8 mouse cellular contexts compared by ENCODE assay signal in genomic region chr15:100039001-100039701, GRCm38 (mm10). TPM values are rescaled to one million over a fixed set of nuclear protein-coding genes. Genes with fewer than 3 reads are reported as not detected.
DNase-seq lines count a peak whose midpoint lies in the region; ATAC-seq and TF ChIP-seq lines count a peak whose summit lies in the region.

No protein-coding gene starts in this region.

- H3K4me1 ChIP-seq in MEL (ENCODE audit: control insufficient read depth in 1 of 2, insufficient read depth in 2 of 2, low read length in 2 of 2): peaks cover 7 to 22% of the 10 kb centered on the region in 2 experiments
- peaks cover 7% of the 10 kb centered on the region for H3K4me1 ChIP-seq in brown adipose tissue, adult 24 weeks (ENCODE audit: control insufficient read depth, insufficient read depth, insufficient read length, low read length)
- peaks cover 12% of the 10 kb centered on the region for H3K4me1 ChIP-seq in forebrain, embryonic 11.5 days (replicated peaks; ENCODE audit: control insufficient read depth, insufficient read depth, low read length)

- H3K4me2 ChIP-seq in forebrain, embryonic 11.5 days (ENCODE audit: low read depth, low read length, severe bottlenecking): peak overlapping the region; percentile 74

- no peak for TF ChIP-seq RAD21 in MEL (IDR thresholded peaks at IDR 0.05; ENCODE audit: low read depth, low read length)

- no peaks in the 10 kb centered on the region for H3K9me3 ChIP-seq in MEL (replicated peaks; ENCODE audit: insufficient read depth, low read length)
- H3K9me3 ChIP-seq in forebrain, embryonic 11.5 days (ENCODE audit: control insufficient read depth, low read length): no peaks in the 10 kb centered on the region

- peaks cover 0 to 24% of the 10 kb centered on the region in 2 experiments; a peak in 2 of 4 replicates for H3K36me3 ChIP-seq in MEL (ENCODE audit: control insufficient read depth in 1 of 2, insufficient read depth in 2 of 2, low read length in 2 of 2)
- H3K36me3 ChIP-seq in forebrain, embryonic 11.5 days (ENCODE audit: control insufficient read depth, insufficient read depth, low read length): no peaks in the 10 kb centered on the region

- no peaks in the 10 kb centered on the region for H3K27me3 ChIP-seq in MEL (ENCODE audit: control insufficient read depth in 1 of 2, insufficient read depth in 2 of 2, low read length in 2 of 2)
- H3K27me3 ChIP-seq in forebrain, embryonic 11.5 days (ENCODE audit: control insufficient read depth, insufficient read depth, low read length): no peaks in the 10 kb centered on the region

- WGBS in forebrain, embryonic 11.5 days: under 1% methylated on average over 36 of the region's 36 CpGs

- no peak; a peak in 1 of 6 replicates for TF ChIP-seq CTCF in MEL (IDR thresholded peaks at IDR 0.05 in 2 of 3, conservative IDR thresholded peaks at IDR 0.05 in 1 of 3; ENCODE audit: control insufficient read depth in 1 of 3, insufficient read depth in 1 of 3, low read depth in 2 of 3, low read length in 3 of 3, poor library complexity in 1 of 3, severe bottlenecking in 1 of 3)

- peaks cover 26% of the 10 kb centered on the region for H3K79me2 ChIP-seq in MEL (ENCODE audit: control insufficient read depth, insufficient read depth, low read length, poor library complexity)

- H3K27ac ChIP-seq in MEL (ENCODE audit: control insufficient read depth, low read depth, low read length): peak overlapping the region; percentile 31
- peak overlapping the region; percentile 66 for H3K27ac ChIP-seq in brown adipose tissue, adult 24 weeks (replicated peaks; ENCODE audit: low read depth, low read length)
- H3K27ac ChIP-seq in forebrain, embryonic 11.5 days (ENCODE audit: low read depth, low read length): peak overlapping the region; percentile 96

- peak in 1 of 2 experiments; percentile 55; a peak in 3 of 4 replicates for TF ChIP-seq POLR2A in MEL (IDR thresholded peaks at IDR 0.05; ENCODE audit: control insufficient read depth in 1 of 2, insufficient read depth in 1 of 2, low read depth in 1 of 2, low read length in 2 of 2, poor library complexity in 1 of 2)

- peak overlapping the region; percentile 84 to 88 for H3K4me3 ChIP-seq in MEL (ENCODE audit: control insufficient read depth in 1 of 2, insufficient read depth in 1 of 2, low read depth in 2 of 2, low read length in 2 of 2)
- H3K4me3 ChIP-seq in brown adipose tissue, adult 24 weeks (ENCODE audit: insufficient read depth, low read depth, low read length): peak overlapping the region; percentile 78
- H3K4me3 ChIP-seq in forebrain, embryonic 11.5 days (ENCODE audit: low read depth, low read length): peak overlapping the region; percentile 92

- peak overlapping the region; percentile 97 for H3K9ac ChIP-seq in MEL (ENCODE audit: control insufficient read depth, low read depth, low read length, poor library complexity, severe bottlenecking)
- H3K9ac ChIP-seq in forebrain, embryonic 11.5 days (ENCODE audit: low read length): peak overlapping the region; percentile 97

- no peak; the same call in 1 of the 2 replicates for ATAC-seq in forebrain, embryonic 11.5 days (replicated peaks; ENCODE audit: low FRiP score)

- peak; percentile 90 for DNase-seq in MEL (ENCODE audit: low read depth, low spot score)
- peak; percentile 86 for DNase-seq in forebrain, embryonic 11.5 days (ENCODE audit: low spot score)
- DNase-seq in heart, postnatal 4 days: peak; percentile 62
- DNase-seq in layer of hippocampus, adult 9-11 months: peak; percentile 76
- peak; percentile 61 for DNase-seq in lung, postnatal 10 days
- peak; percentile 32 for DNase-seq in ovary, postnatal 36 days (ENCODE audit: low spot score)
- DNase-seq in urinary bladder, postnatal 36 days (ENCODE audit: low spot score in 2 of 2): peak; percentile 42 to 46

- peak; percentile 38 to 39; a peak in 3 of 4 replicates for TF ChIP-seq EP300 in MEL (IDR thresholded peaks at IDR 0.05; ENCODE audit: low read depth in 1 of 2, low read length in 2 of 2)

TF ChIP-seq in MEL, 35 proteins besides CTCF, POLR2A, EP300 and RAD21:
- TF ChIP-seq MAFK (IDR thresholded peaks at IDR 0.05; ENCODE audit: borderline replicate concordance, low read depth, low read length) (no peak), HCFC1 (IDR thresholded peaks at IDR 0.05; ENCODE audit: low read depth, low read length) (peak; percentile 57), TCF12 (IDR thresholded peaks at IDR 0.05; ENCODE audit: low read depth, low read length) (0 out of 2 replicates have a peak, but pooled peaks have one; percentile 27), MXI1 (IDR thresholded peaks at IDR 0.05; ENCODE audit: low read depth, low read length) (peak; percentile 96), ETS1 (IDR thresholded peaks at IDR 0.05; ENCODE audit: low read depth, low read length) (peak; percentile 56; the same call in 1 of the 2 replicates), ELF1 (IDR thresholded peaks at IDR 0.05; ENCODE audit: low read depth, low read length) (no peak), MYC (IDR thresholded peaks at IDR 0.05; ENCODE audit: low read depth, low read length) (peak; percentile 86; the same call in 1 of the 2 replicates), UBTF (IDR thresholded peaks at IDR 0.05; ENCODE audit: borderline replicate concordance, insufficient read depth, low read depth, low read length) (peak; percentile 36; the same call in 1 of the 2 replicates), RCOR1 (IDR thresholded peaks at IDR 0.05; ENCODE audit: low read depth, low read length) (peak; percentile 88), GATA1 (IDR thresholded peaks at IDR 0.05; ENCODE audit: low read depth, low read length) (0 out of 2 replicates have a peak, but pooled peaks have one; percentile 21), POLR2AphosphoS5 (IDR thresholded peaks at IDR 0.05; ENCODE audit: borderline replicate concordance, low read depth, low read length) (no peak), SMC3 (IDR thresholded peaks at IDR 0.05; ENCODE audit: low read depth, low read length) (no peak), USF1 (IDR thresholded peaks at IDR 0.05; ENCODE audit: low read depth, low read length) (peak; percentile 72), SIN3A (IDR thresholded peaks at IDR 0.05; ENCODE audit: low read length) (peak; percentile 82), TBP (IDR thresholded peaks at IDR 0.05; ENCODE audit: low read depth, low read length) (peak; percentile 67), USF2 (IDR thresholded peaks at IDR 0.05; ENCODE audit: borderline replicate concordance in 1 of 2, insufficient read depth in 1 of 2, low read depth in 1 of 2, low read length in 2 of 2) (no peak), MAX (IDR thresholded peaks at IDR 0.05; ENCODE audit: low read length) (peak; percentile 86)
TF ChIP-seq in MEL: peak in this region for 12.

RNA-seq across cellular contexts. Expression of gene Dip2b, which starts 0.7 kb away (rescaled TPM):
- 15.4 and 17.8 TPM in 2 replicates for total RNA-seq in MEL (2012; rRNA removed)
- polyA plus RNA-seq in MEL (2012; ENCODE audit: insufficient read depth in 1 of 2, insufficient read length in 2 of 2, low read depth in 1 of 2, low replicate concordance in 2 of 2, missing spikeins in 1 of 2): 10 to 100 TPM; 13.9 to 68.9 TPM
- 3.8 and 4.2 TPM in 2 replicates for polyA plus RNA-seq in brown adipose tissue, adult 24 weeks (2012; ENCODE audit: insufficient read depth, insufficient read length, missing spikeins)
- polyA plus RNA-seq in forebrain, embryonic 11.5 days (2014; fragmentation: Nextera tagmentation; extraction: Ambion mirVana): 27.9 and 28.3 TPM in 2 replicates
- 10 to 100 TPM; 38.7 to 39.2 TPM for total RNA-seq in heart, postnatal 4 days (2021)

Comparison
In these comparisons a context has a peak if more than half of its experiments do, and no peak if none do; other contexts are left out.
1. DNase-seq: peak in every context shown above with its lines; median percentile 90 in MEL; 86 in forebrain, embryonic 11.5 days; 76 in layer of hippocampus, adult 9-11 months; 62 in heart, postnatal 4 days; 61 in lung, postnatal 10 days; 44 in urinary bladder, postnatal 36 days; 32 in ovary, postnatal 36 days.
2. H3K27ac ChIP-seq: peak in every context shown above with its lines; median percentile 96 in forebrain, embryonic 11.5 days; 66 in brown adipose tissue, adult 24 weeks; 31 in MEL.